Mouse (Mus musculus): ENCODE results near the gene Tfpi.
"Not testable (repeated sequence)": the region's sequence is repeated elsewhere in the genome, so short reads cannot be mapped to it uniquely, and the experiment has no call there.

GRCm38 (mm10) chr2:84504954-84505394, 28.4 kb upstream of the Tfpi start:
- TF ChIP-seq CTCF, POLR2A (IDR thresholded peaks at IDR 0.05; ENCODE audit: extremely low read depth, insufficient read depth, low read length): not testable (repeated sequence)

All from cortical plate, adult 2 months (tissue).